Mouse (Mus musculus) hindbrain, embryonic 11.5 days (tissue): ENCODE measurements around the gene Stard7. TPM values are rescaled to one million over a fixed set of nuclear protein-coding genes. Genes with fewer than 3 reads are reported as not detected.
A peak's percentile ranks its signal among the peaks of the same experiment; 100 is the strongest.
"Not testable (repeated sequence)": the region's sequence is repeated elsewhere in the genome, so short reads cannot be mapped to it uniquely, and the experiment has no call there.

Experiments
- ATAC-seq: fragments of 200-750 bp; cut with Nextera tagmentation; 2 replicates; pipeline ENCODE4 v1.8.0; 2017; ENCODE audit warnings: mild to moderate bottlenecking, moderate TSS enrichment, moderate library complexity; ENCODE audit not compliant: low FRiP score
- DNase-seq: peaks from one replicate; pipeline ENCODE4 v3.0.0-alpha.2; 2015; ENCODE audit warnings: low spot score
- H3K27ac ChIP-seq: fragments of 300-500 bp; sonication (generic); 2 replicates; pipeline ENCODE4 v1.5.1; 2014; ENCODE audit warnings: mild to moderate bottlenecking, low read depth, low read length
- H3K27me3 ChIP-seq: fragments of 300-500 bp; sonication (generic); 2 replicates; pipeline ENCODE4 v1.6.1; 2014; ENCODE audit warnings: mild to moderate bottlenecking, low read length, moderate library complexity, mixed read lengths; ENCODE audit not compliant: control insufficient read depth, insufficient read depth
- H3K36me3 ChIP-seq: fragments of 300-500 bp; sonication (generic); 2 replicates; pipeline ENCODE4 v1.6.1; 2014; ENCODE audit warnings: mild to moderate bottlenecking, low read length, moderate library complexity, mixed read lengths; ENCODE audit not compliant: control insufficient read depth, insufficient read depth
- H3K4me1 ChIP-seq: fragments of 300-500 bp; sonication (generic); replicated peaks from 2 replicates; pipeline ENCODE4 v1.6.1; 2014; ENCODE audit warnings: low read length, mixed read lengths; ENCODE audit not compliant: control insufficient read depth, insufficient read depth
- H3K4me2 ChIP-seq: fragments of 300-500 bp; sonication (generic); replicated peaks from 2 replicates; pipeline ENCODE4 v1.6.1; 2014; ENCODE audit warnings: mild to moderate bottlenecking, low read depth, low read length
- H3K4me3 ChIP-seq: fragments of 300-500 bp; sonication (generic); 2 replicates; pipeline ENCODE4 v1.5.1; 2014; ENCODE audit warnings: low read depth, low read length
- H3K9ac ChIP-seq: fragments of 300-500 bp; sonication (generic); 2 replicates; pipeline ENCODE4 v1.6.1; 2014; ENCODE audit warnings: low read depth, low read length
- H3K9me3 ChIP-seq: fragments of 300-500 bp; sonication (generic); 2 replicates; pipeline ENCODE4 v1.6.1; 2016; ENCODE audit warnings: low read length; ENCODE audit not compliant: control insufficient read depth
- WGBS: fragments of 180-500 bp; shearing (Covaris S2); extraction: QIAGEN DNeasy Blood & Tissue Kit; methylation state at CpG from one replicate; pipeline ENCODE4 v1.1.7; 2014; 5-methylcytosine and 5-hydroxymethylcytosine counted together
- polyA plus RNA-seq: library from polyadenylated mRNA; unstranded; fragments of >200 nt; fragmentation: Nextera tagmentation; extraction: Ambion mirVana; gene quantifications from 2 replicates; pipeline ENCODE4 v1.2.1, GENCODE M21; 2014

The Stard7 gene
- polyA plus RNA-seq, 1 experiment from 2014 or later: 79.5 TPM

DNA sequence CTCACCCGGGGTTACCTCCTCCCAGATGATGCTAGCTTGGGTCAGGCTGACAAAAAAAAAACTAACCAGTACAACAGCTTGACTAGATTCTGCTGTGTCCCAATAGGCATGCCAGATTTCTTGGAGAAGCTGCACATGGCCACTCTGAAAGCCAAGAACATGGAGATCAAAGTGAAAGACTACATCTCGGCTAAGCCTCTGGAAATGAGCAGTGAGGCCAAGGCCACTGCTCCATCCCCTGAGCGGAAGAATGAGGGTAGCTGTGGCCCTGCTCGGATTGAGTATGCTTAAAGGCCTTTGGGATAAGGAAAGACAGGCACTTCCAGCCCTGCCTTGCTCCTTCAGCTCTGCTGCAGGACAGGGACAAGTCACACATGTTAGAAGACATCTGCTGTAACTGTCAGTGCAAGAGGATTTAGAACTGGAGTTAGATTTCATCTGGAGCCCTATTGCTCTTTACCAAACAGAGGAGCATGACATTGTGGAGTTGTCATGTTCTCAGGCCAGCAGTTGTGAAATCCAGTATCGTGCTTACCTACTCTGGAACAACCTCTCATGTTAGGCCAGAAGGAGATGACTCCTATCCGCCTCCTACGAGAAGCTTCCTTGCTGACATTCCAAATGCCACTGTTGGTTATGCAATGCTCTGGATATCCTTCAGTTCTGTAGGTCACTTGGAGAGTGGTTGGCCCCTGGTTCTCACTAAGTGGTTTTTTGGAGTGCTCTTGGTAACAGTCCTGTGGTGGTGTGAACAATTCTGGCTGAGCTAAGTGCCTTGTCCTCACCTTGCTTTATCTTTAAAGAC lies 27.2 kb downstream of the Stard7 start:
- 93% methylated on average over 7 of the region's 7 CpGs for WGBS
- no peak overlapping the region for H3K4me3 ChIP-seq
- no peak overlapping the region for H3K27ac ChIP-seq
- no peaks in the 10 kb centered on the region for H3K9me3 ChIP-seq
- H3K9ac ChIP-seq: no peak overlapping the region
- DNase-seq: no peak
- H3K27me3 ChIP-seq: no peaks in the 10 kb centered on the region
- peaks cover 5% of the 10 kb centered on the region; the same call in 1 of the 2 replicates for H3K36me3 ChIP-seq
- no peak overlapping the region for H3K4me2 ChIP-seq
- H3K4me1 ChIP-seq: no peaks in the 10 kb centered on the region
- ATAC-seq: no peak

DNA sequence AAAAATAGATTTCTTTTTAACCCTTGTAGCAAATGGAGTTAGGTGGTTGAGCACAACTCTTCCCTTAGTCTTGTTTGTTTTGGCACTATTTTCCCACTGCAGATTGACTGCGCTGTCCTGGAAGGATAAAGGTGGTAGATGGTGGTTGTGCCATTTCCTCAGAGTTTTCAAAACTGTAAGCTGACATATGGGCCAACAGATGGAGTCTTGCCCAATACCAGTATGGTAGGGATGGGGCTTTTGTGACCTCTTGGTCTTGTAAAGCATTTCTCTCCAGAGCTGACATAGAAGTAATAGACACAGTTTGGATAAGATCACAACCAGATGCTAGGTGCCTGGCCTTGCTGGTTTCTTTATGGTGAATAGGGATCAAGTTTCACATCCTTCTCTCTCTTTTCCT lies 28.0 kb downstream of the Stard7 start:
- Histone ChIP-seq H3K27ac (no peak overlapping the region), H3K4me3 (no peak overlapping the region), H3K4me1 (no peaks in the 10 kb centered on the region), H3K4me2 (no peak overlapping the region), H3K36me3 (peaks cover 5% of the 10 kb centered on the region; the same call in 1 of the 2 replicates), H3K9ac (no peak overlapping the region), H3K9me3 (no peaks in the 10 kb centered on the region), H3K27me3 (no peaks in the 10 kb centered on the region)
- ATAC-seq (no peak), DNase-seq (no peak)
- WGBS: 93% methylated on average over 1 of the region's 1 CpGs

DNA sequence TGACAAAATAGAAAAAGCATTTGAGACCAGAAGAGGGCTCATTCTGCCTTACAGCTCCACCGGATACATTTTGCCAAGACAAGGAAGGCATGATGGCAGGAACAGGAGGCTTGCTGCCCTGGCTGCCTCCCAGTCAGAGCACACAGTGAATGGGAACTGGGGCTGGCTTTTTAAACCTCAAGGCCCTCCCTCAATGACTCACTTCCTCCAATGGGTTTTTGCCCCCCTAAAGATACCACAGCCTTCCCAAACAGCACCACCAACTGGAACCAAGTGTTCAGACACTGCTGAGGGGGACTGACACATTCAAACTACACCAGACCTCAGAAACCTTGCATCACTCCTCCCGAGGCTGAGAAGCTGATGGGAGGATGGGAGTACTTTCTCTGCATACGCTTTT lies 30.7 kb downstream of the Stard7 start:
- no peak overlapping the region for H3K27ac ChIP-seq

DNA sequence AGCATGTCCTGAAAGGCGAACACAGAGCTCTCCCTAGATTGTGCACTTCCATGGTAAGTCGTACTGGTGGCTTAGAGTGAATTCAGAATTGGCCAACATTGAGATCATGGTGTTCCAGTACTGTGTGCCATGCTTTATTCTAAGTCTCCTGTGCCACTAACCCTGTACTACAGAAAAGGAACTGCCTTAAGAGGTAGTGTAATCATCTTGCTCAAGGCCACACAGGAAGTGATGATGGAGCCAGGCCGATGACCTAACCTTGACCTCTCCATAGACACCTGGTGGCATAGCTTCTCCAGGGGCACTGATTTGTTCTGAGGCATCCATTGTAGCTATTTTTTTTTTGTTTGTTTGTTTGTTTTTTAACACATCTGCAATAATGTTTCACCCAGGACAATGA lies 31.9 kb downstream of the Stard7 start:
- Histone ChIP-seq H3K4me1 (no peaks in the 10 kb centered on the region), H3K9ac (no peak overlapping the region), H3K9me3 (no peaks in the 10 kb centered on the region), H3K36me3 (peaks cover 5% of the 10 kb centered on the region; the same call in 1 of the 2 replicates), H3K27ac (no peak overlapping the region), H3K4me2 (no peak overlapping the region), H3K4me3 (no peak overlapping the region), H3K27me3 (no peaks in the 10 kb centered on the region)
- DNase-seq (no peak), ATAC-seq (no peak)
- WGBS: 98% methylated on average over 3 of the region's 3 CpGs

More for the DNA sequence above, 30.7 kb downstream of the Stard7 start:
- ATAC-seq (no peak), DNase-seq (no peak)
- H3K9me3 ChIP-seq: no peaks in the 10 kb centered on the region
- 87% methylated on average over 3 of the region's 3 CpGs for WGBS
- no peak overlapping the region for H3K4me3 ChIP-seq
- no peaks in the 10 kb centered on the region for H3K27me3 ChIP-seq
- no peak overlapping the region for H3K9ac ChIP-seq
- no peak overlapping the region for H3K4me2 ChIP-seq
- peaks cover 5% of the 10 kb centered on the region; the same call in 1 of the 2 replicates for H3K36me3 ChIP-seq
- H3K4me1 ChIP-seq: no peaks in the 10 kb centered on the region

DNA sequence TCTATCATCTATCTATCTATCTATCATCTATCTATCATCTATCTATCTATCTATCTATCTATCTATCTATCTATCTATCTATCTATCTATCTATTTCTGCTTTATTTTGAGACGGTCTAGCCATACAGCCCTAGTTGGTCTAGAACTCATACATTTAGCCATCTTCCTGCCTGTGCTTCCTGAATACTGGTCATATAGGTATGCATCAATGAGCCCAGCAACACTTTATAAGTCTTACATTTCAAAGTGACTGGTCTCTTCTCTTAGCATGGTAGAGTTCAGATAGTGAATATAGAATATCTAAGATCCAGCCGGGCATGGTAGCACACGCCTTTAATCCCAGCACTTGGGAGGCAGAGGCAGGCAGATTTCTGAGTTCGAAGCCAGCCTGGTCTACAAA lies 34.2 kb downstream of the Stard7 start:
- H3K4me3 ChIP-seq, H3K4me2 ChIP-seq, H3K27ac ChIP-seq, DNase-seq, ATAC-seq, H3K9ac ChIP-seq, H3K27me3 ChIP-seq, H3K36me3 ChIP-seq, H3K4me1 ChIP-seq, H3K9me3 ChIP-seq: not testable (repeated sequence)
- WGBS: 98% methylated on average over 4 of the region's 4 CpGs

DNA sequence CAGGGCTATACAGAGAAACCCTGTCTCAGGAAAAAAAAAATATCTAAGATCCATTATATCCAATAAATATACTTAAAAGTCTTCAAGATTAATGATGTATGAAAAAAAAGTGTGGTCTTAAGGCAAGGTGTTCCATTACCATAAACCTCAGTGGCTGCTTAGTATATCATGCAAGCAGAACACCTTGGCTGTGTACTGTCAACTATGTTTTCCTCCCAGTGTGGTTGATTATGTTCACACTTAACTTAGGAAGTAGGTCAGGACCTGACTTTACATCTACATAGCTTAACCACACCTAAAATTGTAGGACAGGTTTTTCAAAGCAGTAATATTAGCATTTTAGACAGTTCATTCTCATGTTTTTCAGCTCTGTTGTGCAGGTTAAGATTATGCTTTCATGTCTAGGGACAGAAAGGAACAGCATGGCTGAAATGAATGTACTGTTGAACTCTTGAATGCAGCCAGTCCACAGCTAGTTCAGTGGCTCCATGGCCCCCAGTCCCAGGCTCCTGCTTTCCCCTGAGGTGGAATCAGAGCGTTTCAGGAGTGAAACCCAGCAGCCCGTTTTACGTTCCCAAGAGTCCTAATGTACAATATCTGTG lies 34.7 kb downstream of the Stard7 start:
- no peaks in the 10 kb centered on the region for H3K9me3 ChIP-seq
- WGBS: 87% methylated on average over 3 of the region's 3 CpGs
- DNase-seq: no peak

GRCm38 (mm10) chr2:127306123-127306522 lies 36.1 kb downstream of the Stard7 start:
- Histone ChIP-seq H3K9ac (no peak overlapping the region), H3K4me2 (no peak overlapping the region), H3K4me3 (no peak overlapping the region), H3K27ac (no peak overlapping the region), H3K36me3 (no peaks in the 10 kb centered on the region), H3K27me3 (no peaks in the 10 kb centered on the region), H3K4me1 (no peaks in the 10 kb centered on the region), H3K9me3 (no peaks in the 10 kb centered on the region)
- ATAC-seq (no peak), DNase-seq (no peak)

More for the DNA sequence above, 34.7 kb downstream of the Stard7 start:
- H3K27me3 ChIP-seq: no peaks in the 10 kb centered on the region
- H3K4me2 ChIP-seq: no peak overlapping the region
- ATAC-seq: no peak
- no peaks in the 10 kb centered on the region for H3K36me3 ChIP-seq
- H3K4me1 ChIP-seq: no peaks in the 10 kb centered on the region
- no peak overlapping the region for H3K4me3 ChIP-seq
- H3K9ac ChIP-seq: no peak overlapping the region
- no peak overlapping the region for H3K27ac ChIP-seq

GRCm38 (mm10) chr2:127307179-127307578 lies 37.2 kb downstream of the Stard7 start:
- Histone ChIP-seq H3K27ac (no peak overlapping the region), H3K9ac (no peak overlapping the region), H3K27me3 (no peaks in the 10 kb centered on the region), H3K36me3 (no peaks in the 10 kb centered on the region), H3K4me1 (no peaks in the 10 kb centered on the region), H3K4me2 (no peak overlapping the region), H3K9me3 (no peaks in the 10 kb centered on the region), H3K4me3 (no peak overlapping the region)
- ATAC-seq: no peak
- no peak for DNase-seq
- WGBS: 41% methylated on average over 3 of the region's 3 CpGs

DNA sequence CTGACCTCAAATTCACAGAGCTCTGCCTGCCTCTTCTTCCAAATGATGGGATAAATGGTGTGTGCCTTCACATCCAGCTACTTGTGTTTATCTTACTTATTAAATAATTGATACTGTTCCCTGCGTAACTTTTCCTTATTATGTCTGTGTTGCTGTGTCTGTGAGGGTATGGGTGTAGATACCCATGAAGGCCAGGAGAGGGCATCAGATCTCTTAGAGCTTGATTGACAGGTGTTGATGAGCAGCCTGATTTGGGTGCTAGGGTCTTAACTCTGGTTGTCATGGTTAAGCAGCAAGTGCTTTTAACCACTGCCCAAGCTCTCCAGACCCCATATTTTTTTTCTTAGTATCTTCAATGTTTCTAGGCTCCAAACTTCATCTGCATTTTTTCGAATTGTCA lies 38.6 kb downstream of the Stard7 start:
- H3K9me3 ChIP-seq: no peaks in the 10 kb centered on the region
- no peaks in the 10 kb centered on the region for H3K36me3 ChIP-seq
- no peak overlapping the region for H3K9ac ChIP-seq
- DNase-seq (peak; percentile 11), ATAC-seq (no peak)
- WGBS: 97% methylated on average over 2 of the region's 2 CpGs
- H3K4me3 ChIP-seq: no peak overlapping the region
- H3K4me1 ChIP-seq: no peaks in the 10 kb centered on the region
- H3K27me3 ChIP-seq: no peaks in the 10 kb centered on the region
- no peak overlapping the region for H3K4me2 ChIP-seq
- no peak overlapping the region for H3K27ac ChIP-seq
